Mouse (Mus musculus) limb, embryonic 12.5 days (tissue): ENCODE measurements around the gene Krba1. TPM values are rescaled to one million over a fixed set of nuclear protein-coding genes. Genes with fewer than 3 reads are reported as not detected.

Experiments
- ATAC-seq: fragments of 200-750 bp; cut with Nextera tagmentation; 2 replicates; pipeline ENCODE4 v1.8.0; 2017; ENCODE audit warnings: low read depth, moderate TSS enrichment; ENCODE audit not compliant: insufficient number of reproducible peaks, insufficient read depth, low FRiP score, low TSS enrichment
- H3K27ac ChIP-seq: fragments of 300-500 bp; sonication (generic); 2 replicates; pipeline ENCODE4 v1.5.1; 2016; ENCODE audit warnings: mild to moderate bottlenecking, moderate library complexity
- H3K27me3 ChIP-seq: fragments of 300-500 bp; sonication (generic); 2 replicates; pipeline ENCODE4 v1.6.1; 2016; ENCODE audit warnings: mild to moderate bottlenecking, moderate library complexity
- H3K36me3 ChIP-seq: fragments of 300-500 bp; sonication (generic); 2 replicates; pipeline ENCODE4 v1.6.1; 2016; ENCODE audit warnings: mild to moderate bottlenecking, moderate library complexity
- H3K4me1 ChIP-seq: fragments of 300-500 bp; sonication (generic); replicated peaks from 2 replicates; pipeline ENCODE4 v1.6.1; 2016
- H3K4me2 ChIP-seq: fragments of 300-500 bp; sonication (generic); 2 replicates; pipeline ENCODE4 v1.6.1; 2016; ENCODE audit warnings: mild to moderate bottlenecking, moderate library complexity
- H3K4me3 ChIP-seq: fragments of 300-500 bp; sonication (generic); replicated peaks from 2 replicates; pipeline ENCODE4 v1.5.1; 2016; ENCODE audit warnings: mild to moderate bottlenecking
- H3K9ac ChIP-seq: fragments of 300-500 bp; sonication (generic); replicated peaks from 2 replicates; pipeline ENCODE4 v1.6.1; 2016; ENCODE audit warnings: mild to moderate bottlenecking, moderate library complexity
- H3K9me3 ChIP-seq: fragments of 300-500 bp; sonication (generic); 2 replicates; pipeline ENCODE4 v1.6.1; 2016; ENCODE audit warnings: mild to moderate bottlenecking, moderate library complexity
- WGBS: fragments of 180-500 bp; shearing (Covaris S2); methylation state at CpG from one replicate; pipeline ENCODE4 v1.1.7; 2016; 5-methylcytosine and 5-hydroxymethylcytosine counted together
- polyA plus RNA-seq: library from polyadenylated mRNA; unstranded; fragments of >200 nt; fragmentation: Nextera tagmentation; extraction: Ambion mirVana; gene quantifications from 2 replicates; pipeline ENCODE4 v1.2.1, GENCODE M21; 2016

The Krba1 gene
- polyA plus RNA-seq: 29.9 and 32.1 TPM in 2 replicates

DNA sequence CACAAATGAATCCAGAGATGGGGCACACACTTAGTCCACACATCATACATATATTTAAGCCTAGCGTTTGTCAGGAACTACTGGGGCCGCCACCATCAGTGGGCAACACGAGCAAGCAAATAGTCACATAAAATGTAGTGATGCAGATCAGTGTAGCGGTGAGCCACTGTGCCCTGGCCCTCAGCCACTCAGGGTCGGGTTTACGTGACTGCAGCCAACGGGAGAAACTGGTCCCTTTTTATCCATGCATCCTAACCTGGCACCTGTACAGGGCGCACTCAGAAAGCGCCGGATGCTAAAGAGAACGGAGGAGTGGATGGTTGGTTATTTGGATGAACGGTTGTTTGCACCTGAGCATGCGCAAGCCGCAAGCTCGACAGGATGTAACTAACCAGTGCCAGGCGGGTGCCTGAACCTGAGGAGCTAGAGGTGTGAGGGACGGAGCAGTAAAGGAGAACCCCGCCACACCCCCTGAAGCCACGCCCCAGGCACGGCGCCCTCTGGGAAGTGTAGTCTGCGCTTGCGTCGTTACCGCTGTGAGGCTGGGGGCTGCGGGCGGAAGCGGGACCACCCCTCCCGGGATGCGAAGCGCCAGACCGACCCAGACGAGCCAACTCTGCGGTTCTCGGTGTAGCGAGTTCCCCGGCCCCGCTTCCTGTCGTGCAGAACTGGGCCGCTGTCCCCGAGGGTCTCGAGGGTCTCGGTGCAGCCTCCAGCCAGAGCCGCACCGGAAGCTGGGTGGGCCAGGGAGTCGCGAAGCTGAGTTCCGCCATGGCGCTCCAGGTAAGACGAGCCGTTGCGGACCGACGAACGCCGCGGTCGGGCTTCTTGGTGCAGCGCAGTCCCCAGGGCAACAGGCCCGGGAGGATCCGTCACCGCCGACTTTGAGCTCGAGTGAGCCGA lies at the start of gene Krba1:
Gene Krba1 (plus strand): TSS at position 482 of the 903 bp plus-strand sequence.
- Histone ChIP-seq H3K9me3 (no peaks in the 10 kb centered on the region), H3K27ac (peak within 1 kb of the TSS; percentile 80), H3K9ac (peak within 1 kb of the TSS; percentile 81), H3K27me3 (no peaks in the 10 kb centered on the region), H3K4me1 (peaks cover 21% of the 10 kb centered on the region), H3K36me3 (0 out of 2 replicates have a peak, but pooled peaks cover 6% of the 10 kb centered on the region), H3K4me3 (peak within 1 kb of the TSS; percentile 81), H3K4me2 (peak within 1 kb of the TSS; percentile 75)
- 1% methylated on average over 65 of the region's 65 CpGs for WGBS
- peak; percentile 96 for ATAC-seq

GRCm38 (mm10) chr6:48358897-48359296 lies 36.5 kb upstream of the Krba1 start:
- H3K4me1 ChIP-seq: no peaks in the 10 kb centered on the region
- no peak overlapping the region for H3K4me2 ChIP-seq
- H3K9me3 ChIP-seq: no peaks in the 10 kb centered on the region
- no peak for ATAC-seq
- no peaks in the 10 kb centered on the region for H3K36me3 ChIP-seq
- H3K27ac ChIP-seq: no peak overlapping the region
- H3K9ac ChIP-seq: no peak overlapping the region
- no peaks in the 10 kb centered on the region for H3K27me3 ChIP-seq
- WGBS: 75% methylated on average over 3 of the region's 3 CpGs
- no peak overlapping the region for H3K4me3 ChIP-seq

DNA sequence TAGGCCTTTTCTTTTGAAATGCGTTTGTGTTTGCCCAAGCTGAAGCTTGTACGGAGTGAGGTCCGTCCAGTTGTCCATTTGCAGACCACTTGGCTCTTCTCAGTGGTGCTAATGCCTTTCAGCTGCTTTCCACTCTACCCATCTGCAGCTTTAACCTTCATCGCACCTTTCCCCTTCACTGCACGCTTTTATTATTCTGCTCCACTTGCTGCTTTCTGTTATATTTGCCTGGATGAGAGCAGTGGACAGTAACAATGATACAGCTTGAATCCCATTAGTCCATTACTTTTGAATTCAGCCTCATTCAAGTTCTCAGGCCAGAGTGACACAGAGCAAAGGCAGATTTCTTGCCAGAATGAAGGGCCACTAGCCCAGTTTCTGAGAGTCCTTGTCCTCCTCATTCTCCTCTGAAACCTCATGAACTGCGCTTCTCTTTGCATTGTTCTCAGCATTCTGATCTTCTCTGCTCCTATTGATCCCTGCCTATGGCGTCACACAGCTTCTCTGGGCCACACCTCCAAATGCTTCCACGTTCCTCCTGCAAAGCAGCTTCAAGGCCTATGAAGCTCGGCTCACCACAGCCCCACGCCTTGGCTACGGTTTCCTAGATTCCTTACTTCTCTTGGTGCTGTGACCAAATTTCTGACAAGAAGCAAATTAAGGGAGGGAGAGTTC lies 28.9 kb upstream of the Krba1 start:
- Histone ChIP-seq H3K4me1 (peaks cover 9% of the 10 kb centered on the region), H3K4me3 (no peak overlapping the region), H3K9me3 (no peaks in the 10 kb centered on the region), H3K27me3 (no peaks in the 10 kb centered on the region), H3K36me3 (no peaks in the 10 kb centered on the region), H3K27ac (no peak overlapping the region), H3K9ac (no peak overlapping the region), H3K4me2 (no peak overlapping the region)
- no peak for ATAC-seq
- 36% methylated on average over 11 of the region's 11 CpGs for WGBS

- no peak for ATAC-seq
- no peak overlapping the region for H3K4me3 ChIP-seq
- H3K4me2 ChIP-seq: no peak overlapping the region
- no peaks in the 10 kb centered on the region for H3K27me3 ChIP-seq
- no peak overlapping the region for H3K9ac ChIP-seq
- H3K4me1 ChIP-seq: no peaks in the 10 kb centered on the region
- H3K27ac ChIP-seq: no peak overlapping the region
- 51% methylated on average over 3 of the region's 3 CpGs for WGBS
- H3K9me3 ChIP-seq: peaks cover 9% of the 10 kb centered on the region; the same call in 1 of the 2 replicates
- H3K36me3 ChIP-seq: no peaks in the 10 kb centered on the region
These were observed 7.2 kb upstream of the Krba1 start for GRCm38 (mm10) chr6:48388221-48388620.

DNA sequence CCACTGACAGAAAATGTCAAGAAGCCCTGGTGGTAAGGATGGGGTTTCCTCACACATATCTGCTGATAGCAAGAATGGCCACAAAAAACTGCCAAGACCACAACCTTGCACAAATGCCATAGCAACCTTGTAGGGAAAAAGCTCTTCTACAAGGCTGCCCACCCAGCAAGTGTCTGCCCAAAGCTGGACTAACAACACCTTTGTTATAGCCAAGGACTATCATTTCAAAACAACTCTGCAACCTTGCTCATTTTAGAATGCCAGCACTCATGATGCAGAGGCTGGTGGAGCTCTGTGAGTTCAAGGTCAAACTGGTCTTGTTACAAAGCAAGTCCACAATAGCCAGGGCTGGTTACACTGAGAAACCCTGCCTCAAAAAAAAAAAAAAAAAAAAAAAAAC lies 1.6 kb upstream of the Krba1 start:
- Histone ChIP-seq H3K27ac (no peak overlapping the region), H3K4me2 (no peak overlapping the region), H3K4me3 (no peak overlapping the region), H3K9ac (no peak overlapping the region), H3K27me3 (no peaks in the 10 kb centered on the region), H3K4me1 (peaks cover 21% of the 10 kb centered on the region), H3K36me3 (0 out of 2 replicates have a peak, but pooled peaks cover 6% of the 10 kb centered on the region), H3K9me3 (no peaks in the 10 kb centered on the region)
- no peak for ATAC-seq

- peak overlapping the region; percentile 75 for H3K4me2 ChIP-seq
- H3K9ac ChIP-seq: peak overlapping the region; percentile 81
- 0 out of 2 replicates have a peak, but pooled peaks cover 6% of the 10 kb centered on the region for H3K36me3 ChIP-seq
- peak overlapping the region; percentile 80; the same call in 1 of the 2 replicates for H3K27ac ChIP-seq
- no peak; the same call in 1 of the 2 replicates for ATAC-seq
- peak overlapping the region; percentile 81 for H3K4me3 ChIP-seq
- no peaks in the 10 kb centered on the region for H3K27me3 ChIP-seq
- H3K9me3 ChIP-seq: no peaks in the 10 kb centered on the region
- H3K4me1 ChIP-seq: peaks cover 27% of the 10 kb centered on the region
- 34% methylated on average over 15 of the region's 15 CpGs for WGBS
These were observed 716 bp downstream of the Krba1 start for GRCm38 (mm10) chr6:48396008-48396595.

DNA sequence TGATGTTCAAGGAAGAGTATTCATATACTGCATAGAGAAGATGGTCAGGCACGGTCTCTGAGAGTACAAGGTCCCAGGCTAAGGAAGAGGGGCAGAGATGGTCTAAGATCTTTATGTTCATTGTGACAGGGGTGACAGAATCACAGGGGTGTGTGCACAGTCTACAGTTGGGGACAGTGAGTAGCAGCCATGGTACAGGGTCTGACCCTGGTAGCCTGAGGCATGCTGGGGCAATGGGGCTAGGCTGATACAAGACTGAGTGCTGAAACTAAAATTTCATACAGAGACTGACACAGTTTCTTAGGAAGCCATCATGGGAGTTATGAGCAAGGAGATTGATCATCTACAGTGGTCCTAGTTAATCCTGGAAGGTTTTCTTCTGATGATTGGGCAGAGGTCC lies 1.3 kb downstream of the Krba1 start:
- Histone ChIP-seq H3K4me1 (peaks cover 27% of the 10 kb centered on the region), H3K9me3 (no peaks in the 10 kb centered on the region), H3K4me3 (peak overlapping the region; percentile 81), H3K36me3 (0 out of 2 replicates have a peak, but pooled peaks cover 6% of the 10 kb centered on the region), H3K27me3 (no peaks in the 10 kb centered on the region), H3K4me2 (peak overlapping the region; percentile 75), H3K9ac (peak overlapping the region; percentile 81; the same call in 1 of the 2 replicates), H3K27ac (no peak overlapping the region)
- WGBS: 89% methylated on average over 1 of the region's 1 CpGs
- ATAC-seq: no peak

DNA sequence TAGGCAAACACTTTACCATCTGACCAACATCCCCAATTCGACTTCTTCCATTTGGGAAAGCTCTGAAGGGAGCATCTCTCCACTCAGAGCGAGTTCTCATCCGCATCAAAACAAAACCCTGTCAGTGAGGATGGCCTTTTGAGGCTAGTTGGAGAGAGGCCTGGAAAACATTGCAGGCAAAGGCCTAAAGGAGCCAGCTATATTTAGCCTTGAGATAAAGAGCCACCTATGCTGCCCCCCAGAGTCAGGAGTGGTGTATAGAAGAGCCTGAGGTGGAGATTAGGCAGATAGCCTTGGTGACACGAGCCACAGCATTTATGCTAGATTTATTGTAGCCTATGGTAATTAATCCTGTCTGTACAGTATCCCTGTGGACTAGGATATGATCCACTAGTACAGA lies 1.9 kb downstream of the Krba1 start:
- no peak overlapping the region for H3K27ac ChIP-seq
- peak overlapping the region; percentile 75 for H3K4me2 ChIP-seq
- H3K36me3 ChIP-seq: 0 out of 2 replicates have a peak, but pooled peaks cover 6% of the 10 kb centered on the region
- no peak overlapping the region for H3K4me3 ChIP-seq
- no peaks in the 10 kb centered on the region for H3K9me3 ChIP-seq
- no peaks in the 10 kb centered on the region for H3K27me3 ChIP-seq
- H3K9ac ChIP-seq: no peak overlapping the region
- H3K4me1 ChIP-seq: peaks cover 27% of the 10 kb centered on the region
- no peak for ATAC-seq
- WGBS: 67% methylated on average over 4 of the region's 4 CpGs

GRCm38 (mm10) chr6:48399906-48400305 lies 4.5 kb downstream of the Krba1 start:
- WGBS: 94% methylated on average over 5 of the region's 5 CpGs
- Histone ChIP-seq H3K27ac (no peak overlapping the region), H3K9ac (no peak overlapping the region), H3K4me2 (no peak overlapping the region), H3K36me3 (peaks cover 25% of the 10 kb centered on the region), H3K4me1 (peaks cover 26% of the 10 kb centered on the region), H3K4me3 (no peak overlapping the region), H3K27me3 (no peaks in the 10 kb centered on the region), H3K9me3 (no peaks in the 10 kb centered on the region)
- no peak for ATAC-seq

- no peaks in the 10 kb centered on the region for H3K9me3 ChIP-seq
- no peaks in the 10 kb centered on the region for H3K27me3 ChIP-seq
- H3K27ac ChIP-seq: no peak overlapping the region
- no peak for ATAC-seq
- WGBS: 88% methylated on average over 5 of the region's 5 CpGs
- H3K9ac ChIP-seq: no peak overlapping the region
- H3K4me2 ChIP-seq: no peak overlapping the region
- 0 out of 2 replicates have a peak, but pooled peaks cover 6% of the 10 kb centered on the region for H3K4me1 ChIP-seq
- peaks cover 61% of the 10 kb centered on the region for H3K36me3 ChIP-seq
- H3K4me3 ChIP-seq: no peak overlapping the region
These were observed 8.7 kb downstream of the Krba1 start for GRCm38 (mm10) chr6:48404071-48404470.
